Mouse (Mus musculus) intestine, embryonic 15.5 days (tissue): ENCODE measurements around the gene Ppm1d. TPM values are rescaled to one million over a fixed set of nuclear protein-coding genes. Genes with fewer than 3 reads are reported as not detected.

Experiments used
- ATAC-seq: fragments of 200-750 bp; cut with Nextera tagmentation; 2 replicates; pipeline ENCODE4 v1.8.0; 2017; ENCODE audit warnings: moderate TSS enrichment, moderate library complexity
- H3K27ac ChIP-seq: fragments of 300-500 bp; sonication (generic); 2 replicates; pipeline ENCODE4 v1.5.1; 2015; ENCODE audit warnings: mild to moderate bottlenecking, inconsistent platforms
- H3K27me3 ChIP-seq: fragments of 300-500 bp; sonication (generic); replicated peaks from 2 replicates; pipeline ENCODE4 v1.6.1; 2015; ENCODE audit warnings: inconsistent platforms
- H3K36me3 ChIP-seq: fragments of 300-500 bp; sonication (generic); 2 replicates; pipeline ENCODE4 v1.6.1; 2015; ENCODE audit warnings: inconsistent platforms
- H3K4me1 ChIP-seq: fragments of 300-500 bp; sonication (generic); replicated peaks from 2 replicates; pipeline ENCODE4 v1.6.1; 2015; ENCODE audit warnings: inconsistent platforms
- H3K4me2 ChIP-seq: fragments of 300-500 bp; sonication (generic); replicated peaks from 2 replicates; pipeline ENCODE4 v1.6.1; 2015; ENCODE audit warnings: mild to moderate bottlenecking, inconsistent platforms
- H3K4me3 ChIP-seq: fragments of 300-500 bp; sonication (generic); replicated peaks from 2 replicates; pipeline ENCODE4 v1.5.1; 2015; ENCODE audit warnings: inconsistent platforms
- H3K9ac ChIP-seq: fragments of 300-500 bp; sonication (generic); 2 replicates; pipeline ENCODE4 v1.6.1; 2015; ENCODE audit warnings: inconsistent platforms
- H3K9me3 ChIP-seq: fragments of 300-500 bp; sonication (generic); 2 replicates; pipeline ENCODE4 v1.6.1; 2016; ENCODE audit warnings: inconsistent platforms
- WGBS: fragments of 180-500 bp; shearing (Covaris S2); methylation state at CpG from one replicate; pipeline ENCODE4 v1.1.7; 2015; 5-methylcytosine and 5-hydroxymethylcytosine counted together
- polyA plus RNA-seq: library from polyadenylated mRNA; unstranded; fragments of >200 nt; fragmentation: Nextera tagmentation; extraction: Ambion mirVana; gene quantifications from 2 replicates; pipeline ENCODE4 v1.2.1, GENCODE M21; 2015

Ppm1d gene
- polyA plus RNA-seq, 1 experiment from 2014 or later: 13.8 TPM

DNA sequence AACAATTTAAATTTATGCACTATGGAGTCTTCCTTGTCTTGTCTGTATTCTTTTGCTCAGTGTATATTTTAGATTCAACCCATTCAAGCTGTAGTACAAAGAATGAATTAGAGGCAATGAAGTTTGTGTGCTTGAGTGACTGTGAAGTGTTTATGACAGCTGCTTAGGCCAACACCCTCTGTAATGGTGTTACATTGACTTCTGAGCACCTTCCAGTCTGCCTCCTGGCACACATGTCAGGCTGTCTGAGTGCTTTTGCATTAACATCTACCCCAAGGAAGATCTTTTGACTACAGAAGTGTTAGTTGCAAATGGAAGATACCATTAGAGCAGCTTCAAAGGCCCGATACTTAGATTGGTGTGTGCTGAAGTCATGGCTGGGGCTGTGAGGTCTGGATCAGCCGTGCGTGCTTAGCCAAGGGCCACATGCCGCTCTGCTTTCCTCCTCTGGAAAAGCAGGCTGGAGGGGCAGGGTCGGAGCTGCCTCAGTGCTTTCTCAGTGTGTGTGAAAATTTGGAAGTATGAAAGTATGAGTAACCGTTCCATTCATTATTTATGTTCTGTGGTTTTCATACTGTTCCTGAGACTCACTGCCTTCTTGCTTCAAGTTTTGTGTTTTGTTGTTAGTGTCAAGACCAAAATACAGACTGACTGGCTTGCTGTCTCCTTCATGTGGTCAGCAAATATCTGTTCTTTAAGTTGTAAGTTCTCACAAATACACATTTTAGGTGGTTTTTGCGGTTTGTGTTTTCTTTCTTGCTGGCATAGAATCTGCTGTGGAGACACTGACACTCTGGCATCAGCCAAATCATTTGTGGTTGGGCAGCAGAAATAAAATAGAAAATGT lies 73.2 kb downstream of the Ppm1d start:
- no peak overlapping the region for H3K27ac ChIP-seq
- no peaks in the 10 kb centered on the region for H3K4me1 ChIP-seq
- ATAC-seq: no peak
- 79% methylated on average over 7 of the region's 7 CpGs for WGBS
- H3K36me3 ChIP-seq: no peaks in the 10 kb centered on the region
- H3K4me3 ChIP-seq: no peak overlapping the region
- H3K27me3 ChIP-seq: no peaks in the 10 kb centered on the region
- no peaks in the 10 kb centered on the region for H3K9me3 ChIP-seq
- no peak overlapping the region for H3K9ac ChIP-seq
- no peak overlapping the region for H3K4me2 ChIP-seq

- Histone ChIP-seq H3K4me2 (no peak overlapping the region), H3K36me3 (no peaks in the 10 kb centered on the region), H3K27me3 (no peaks in the 10 kb centered on the region), H3K27ac (no peak overlapping the region), H3K9ac (no peak overlapping the region), H3K9me3 (no peaks in the 10 kb centered on the region), H3K4me1 (0 out of 2 replicates have a peak, but pooled peaks cover 3% of the 10 kb centered on the region), H3K4me3 (no peak overlapping the region)
- ATAC-seq: no peak; the same call in 1 of the 2 replicates
- WGBS: 69% methylated on average over 12 of the region's 12 CpGs
Measured at GRCm38 (mm10) chr11:85392179-85392863, 81.3 kb downstream of the Ppm1d start.

- H3K4me3 ChIP-seq: no peak overlapping the region
- ATAC-seq: no peak
- H3K27me3 ChIP-seq: no peaks in the 10 kb centered on the region
- no peak overlapping the region for H3K27ac ChIP-seq
- H3K36me3 ChIP-seq: no peaks in the 10 kb centered on the region
- 0 out of 2 replicates have a peak, but pooled peaks cover 3% of the 10 kb centered on the region for H3K4me1 ChIP-seq
- no peak overlapping the region for H3K4me2 ChIP-seq
- no peaks in the 10 kb centered on the region for H3K9me3 ChIP-seq
- WGBS: 71% methylated on average over 9 of the region's 9 CpGs
- no peak overlapping the region for H3K9ac ChIP-seq
Measured at GRCm38 (mm10) chr11:85392864-85393220, 81.8 kb downstream of the Ppm1d start.

GRCm38 (mm10) chr11:85393990-85394389 lies 82.9 kb downstream of the Ppm1d start:
- Histone ChIP-seq H3K9me3 (no peaks in the 10 kb centered on the region), H3K4me1 (0 out of 2 replicates have a peak, but pooled peaks cover 3% of the 10 kb centered on the region), H3K36me3 (no peaks in the 10 kb centered on the region), H3K9ac (no peak overlapping the region), H3K4me3 (no peak overlapping the region), H3K27me3 (no peaks in the 10 kb centered on the region), H3K4me2 (no peak overlapping the region), H3K27ac (no peak overlapping the region)
- ATAC-seq: no peak
- 40% methylated on average over 3 of the region's 3 CpGs for WGBS

DNA sequence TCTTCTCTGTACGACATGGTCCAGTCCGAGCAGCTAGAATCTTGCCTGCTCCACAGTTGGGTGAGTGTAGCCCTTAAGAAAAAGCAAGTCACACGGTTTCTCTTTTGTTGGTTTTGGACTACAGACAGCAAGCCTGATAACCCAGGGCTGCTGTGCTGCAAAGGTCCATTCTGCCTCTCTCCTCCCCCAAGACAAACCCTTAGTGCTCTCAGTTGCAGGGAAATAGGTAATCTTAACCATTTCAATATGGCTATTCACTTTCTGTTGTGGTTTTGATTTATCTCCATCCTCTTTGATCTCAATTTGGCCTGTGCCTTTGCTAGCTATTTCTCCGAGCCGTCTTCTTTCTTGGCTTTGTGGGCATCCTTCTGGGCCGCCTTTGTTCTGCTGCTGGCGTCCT lies 84.3 kb downstream of the Ppm1d start:
- Histone ChIP-seq H3K9me3 (no peaks in the 10 kb centered on the region), H3K4me1 (0 out of 2 replicates have a peak, but pooled peaks cover 3% of the 10 kb centered on the region), H3K9ac (no peak overlapping the region), H3K4me2 (no peak overlapping the region), H3K36me3 (no peaks in the 10 kb centered on the region), H3K4me3 (no peak overlapping the region), H3K27me3 (no peaks in the 10 kb centered on the region), H3K27ac (no peak overlapping the region)
- 81% methylated on average over 7 of the region's 7 CpGs for WGBS
- no peak for ATAC-seq

Other genes starting within 250 kb of the Ppm1d start
- gene Usp32, start 171.1 kb upstream of the Ppm1d start, polyA plus RNA-seq: 3.4 and 4.3 TPM in 2 replicates
- gene 1700125H20Rik, start 140.8 kb upstream of the Ppm1d start, polyA plus RNA-seq: not detected in 2 replicates
- 36.8 and 40.6 TPM in 2 replicates for gene Appbp2, start 76.1 kb upstream of the Ppm1d start, polyA plus RNA-seq
- gene Bcas3, start 41.9 kb downstream of the Ppm1d start, polyA plus RNA-seq: 13.4 and 14.7 TPM in 2 replicates